Mouse (Mus musculus) liver, embryonic 14.5 days (tissue): Measurements from ENCODE around the gene Dlg2.

Experiments
- CTCF ChIP-seq: IDR thresholded peaks from 2 replicates; pipeline ENCODE4 v1.5.1; 2016; ENCODE audit warnings: antibody characterized with exemption, low read depth, control low read depth
- EP300 ChIP-seq: IDR thresholded peaks from 2 replicates; pipeline ENCODE4 v1.6.1; 2016; ENCODE audit warnings: antibody characterized with exemption, low read depth

DNA sequence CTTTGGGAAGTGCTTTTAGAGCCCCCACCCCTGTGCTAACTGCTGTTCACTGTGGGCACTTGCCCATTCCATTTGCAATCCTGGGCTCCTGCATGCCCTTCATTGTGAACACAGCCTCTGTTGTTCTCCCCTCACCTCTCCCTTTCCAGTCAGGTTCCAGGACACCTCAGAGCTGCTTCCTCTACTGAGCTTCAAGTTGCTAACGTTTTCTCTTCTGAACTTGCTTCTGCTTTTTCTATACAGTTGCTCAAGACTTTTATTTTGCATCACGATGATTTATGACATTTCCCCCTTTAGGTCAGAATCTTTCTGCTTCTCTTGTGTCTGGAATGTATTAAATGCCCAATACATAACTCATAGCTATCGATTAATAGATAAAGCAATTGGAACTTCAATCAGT is 1674.3 kb downstream of the Dlg2 start:
- TF ChIP-seq CTCF (no peak), EP300 (no peak)
